Mouse (Mus musculus) T-helper 1 cell (primary cell): ENCODE measurements around the gene Syde1.

ENCODE experiments used
- in situ Hi-C: fragments of 300-600 bp; cut with MboI, MseI; formaldehyde crosslinking; loops from one replicate; pipeline ENCODE4 v1.15.1; 2025; ENCODE audit warnings: high pct_unique_total_duplicates

Syde1 gene

DNA sequence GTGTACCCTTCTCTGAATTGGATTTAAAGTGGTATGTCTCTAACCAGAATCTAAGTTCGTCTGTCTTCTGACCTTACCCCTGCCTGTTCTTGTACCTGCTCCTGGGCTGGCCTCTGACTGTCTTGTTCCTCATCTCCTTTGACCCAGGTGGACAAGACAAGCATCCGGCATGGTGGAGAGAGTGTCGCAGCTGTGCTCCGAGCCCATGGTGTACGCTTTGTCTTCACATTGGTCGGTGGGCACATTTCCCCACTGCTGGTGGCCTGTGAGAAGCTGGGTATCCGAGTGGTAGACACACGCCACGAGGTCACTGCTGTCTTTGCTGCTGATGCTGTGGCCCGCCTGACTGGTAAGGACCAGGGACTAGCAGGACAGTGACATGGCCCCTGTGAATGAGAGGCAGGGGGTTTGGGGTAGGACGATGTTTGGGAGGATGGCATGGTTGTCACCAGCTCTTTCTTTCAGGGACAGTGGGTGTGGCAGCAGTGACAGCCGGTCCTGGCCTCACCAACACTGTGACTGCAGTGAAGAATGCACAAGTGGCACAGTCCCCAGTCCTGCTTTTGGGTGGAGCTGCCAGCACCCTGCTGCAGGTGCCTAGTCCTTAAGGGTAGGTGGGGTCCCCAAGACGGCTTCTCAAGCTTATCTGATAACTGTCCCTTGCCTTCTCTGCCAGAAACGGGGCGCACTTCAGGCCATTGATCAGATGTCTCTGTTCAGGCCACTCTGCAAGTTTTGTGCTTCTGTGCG, 15.2 kb downstream of the Syde1 start:
- in situ Hi-C loops = loop anchor here (10.0 kb wide), 1 partner anchor 1338 kb away; the partner anchor contains the start of genes Gm26602 and Kiss1r

- in situ Hi-C loops = loop anchor here (10.0 kb wide), 1 partner anchor 1339 kb away; the partner anchor contains the start of genes Gm26602 and Kiss1r
Observed at GRCm38 (mm10) chr10:78575690-78576089, 16.1 kb downstream of the Syde1 start.

GRCm38 (mm10) chr10:78575105-78575632, 16.6 kb downstream of the Syde1 start:
- in situ Hi-C loops = loop anchor here (10.0 kb wide), 1 partner anchor 1340 kb away; the partner anchor contains the start of genes Gm26602 and Kiss1r

- in situ Hi-C loops = loop anchor here (10.0 kb wide), 1 partner anchor 1340 kb away; the partner anchor contains the start of genes Gm26602 and Kiss1r
Observed at GRCm38 (mm10) chr10:78574250-78575104, 17.3 kb downstream of the Syde1 start, which contains the start of gene Ilvbl. Gene Ilvbl, plus strand, starts transcription at chr10:78574346.

- in situ Hi-C loops = loop anchor here (10.0 kb wide), 1 partner anchor 1342 kb away; the partner anchor contains the start of genes Gm26602 and Kiss1r
Observed at GRCm38 (mm10) chr10:78573226-78573625, 18.5 kb downstream of the Syde1 start.

GRCm38 (mm10) chr10:78570897-78571296, 20.9 kb downstream of the Syde1 start:
- in situ Hi-C loops = loop anchor here (10.0 kb wide), 1 partner anchor 1344 kb away; the partner anchor contains the start of genes Gm26602 and Kiss1r

DNA sequence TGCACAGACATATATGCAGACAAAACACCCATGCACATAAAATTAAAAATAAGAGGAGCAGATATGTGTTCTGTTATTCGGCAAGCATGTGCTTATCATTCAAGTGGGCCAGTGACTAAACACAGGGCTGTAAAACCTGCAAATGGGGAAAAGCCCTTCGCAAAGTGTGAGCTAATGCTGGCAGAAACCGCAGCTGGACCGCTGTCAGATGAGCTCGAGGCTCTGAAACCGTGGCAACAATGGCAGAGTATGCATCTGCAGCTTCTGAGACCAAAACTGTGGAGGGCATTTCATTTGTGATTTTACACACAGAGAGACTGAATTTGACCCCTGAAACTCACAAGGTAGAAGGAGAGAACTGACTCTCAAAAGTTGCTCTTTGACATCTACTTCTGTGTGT, 21.3 kb downstream of the Syde1 start:
- in situ Hi-C loops = loop anchor here (10.0 kb wide), 1 partner anchor 1344 kb away; the partner anchor contains the start of genes Gm26602 and Kiss1r

- in situ Hi-C loops = loop anchor here (10.0 kb wide), 1 partner anchor 1345 kb away; the partner anchor contains the start of genes Gm26602 and Kiss1r
Observed at GRCm38 (mm10) chr10:78569686-78570085, 22.1 kb downstream of the Syde1 start.

DNA sequence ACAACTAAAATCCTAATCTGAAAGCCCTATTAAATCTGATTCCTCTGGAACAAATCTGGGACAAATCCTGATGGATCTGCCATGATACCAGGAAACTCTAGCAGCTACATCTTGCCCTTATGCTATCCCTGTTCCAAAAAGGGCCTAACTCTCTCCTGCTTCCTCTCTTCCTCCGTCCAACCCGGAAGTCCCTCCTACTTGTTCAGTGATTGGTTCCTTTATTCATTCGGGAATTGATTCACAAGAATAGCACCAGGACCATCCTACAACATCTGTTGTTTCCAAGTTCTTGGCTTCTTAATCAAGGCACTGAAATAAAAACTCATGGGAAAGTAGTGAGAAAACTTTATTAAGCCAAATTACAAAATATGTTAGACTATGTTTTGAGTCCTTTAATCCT, 22.6 kb downstream of the Syde1 start:
- in situ Hi-C loops = no loop called here

DNA sequence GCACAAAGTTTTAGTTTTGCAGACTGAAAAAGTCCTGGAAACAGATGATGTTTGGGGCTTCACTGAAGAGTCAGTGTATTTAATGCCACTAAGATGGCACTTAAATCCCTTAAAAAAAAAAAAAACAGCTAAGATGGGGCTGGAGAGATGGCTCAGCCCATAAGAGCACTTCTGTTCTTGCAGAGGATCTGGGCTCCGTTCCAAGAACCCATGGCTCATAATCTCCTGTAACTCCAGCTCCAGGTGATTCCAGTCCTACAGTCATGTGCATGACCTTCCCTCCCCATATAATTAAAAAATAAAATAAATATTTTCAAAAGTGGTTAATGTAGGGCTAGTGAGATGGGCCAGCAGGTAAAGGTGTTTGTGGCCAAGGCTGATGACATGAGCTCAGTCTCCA, 26.7 kb downstream of the Syde1 start:
- in situ Hi-C loops = no loop called here

- in situ Hi-C loops = loop anchor here (25.0 kb wide), 1 partner anchor 571 kb away; no protein-coding TSS in a partner anchor
Observed at GRCm38 (mm10) chr10:78540943-78541342, 50.8 kb downstream of the Syde1 start.
